Mouse (Mus musculus) heart, adult 18-20 months (tissue): ENCODE data around the gene Cd79b. TPM values are rescaled to one million over a fixed set of nuclear protein-coding genes. Genes with fewer than 3 reads are reported as not detected.
"Not testable (repeated sequence)": the region's sequence is repeated elsewhere in the genome, so short reads cannot be mapped to it uniquely, and the experiment has no call there.

Experiments
- DNase-seq, 2 experiments: peaks; one replicate each; pipeline ENCODE4 v3.0.0; 2021 to 2022; ENCODE audit warnings: mixed read lengths in 1 of 2
- long read RNA-seq, 2 experiments: library from polyadenylated mRNA; stranded (forward); transcript quantifications; one replicate each; pipeline ENCODE4 v2.0.0; 2021
- total RNA-seq, 2 experiments: library from RNA; stranded (reverse); gene quantifications; 2 replicates each; pipeline ENCODE4 v1.2.3; 2021

The Cd79b gene
- total RNA-seq, result 10 to 100 TPM in 1 of 2 experiments, 1 to 10 TPM in 1; 2.0 to 14.1 TPM
- long read RNA-seq, experiment 1, partial matches to known transcripts, result 1 of 1 reads
- long read RNA-seq, experiment 1, other reads (novel, unspliced or antisense), result 0 of 1 reads
- long read RNA-seq, experiment 2, partial matches to known transcripts, result 0 of 3 reads
- long read RNA-seq, experiment 2, other reads (novel, unspliced or antisense), result 2 of 3 reads

DNA sequence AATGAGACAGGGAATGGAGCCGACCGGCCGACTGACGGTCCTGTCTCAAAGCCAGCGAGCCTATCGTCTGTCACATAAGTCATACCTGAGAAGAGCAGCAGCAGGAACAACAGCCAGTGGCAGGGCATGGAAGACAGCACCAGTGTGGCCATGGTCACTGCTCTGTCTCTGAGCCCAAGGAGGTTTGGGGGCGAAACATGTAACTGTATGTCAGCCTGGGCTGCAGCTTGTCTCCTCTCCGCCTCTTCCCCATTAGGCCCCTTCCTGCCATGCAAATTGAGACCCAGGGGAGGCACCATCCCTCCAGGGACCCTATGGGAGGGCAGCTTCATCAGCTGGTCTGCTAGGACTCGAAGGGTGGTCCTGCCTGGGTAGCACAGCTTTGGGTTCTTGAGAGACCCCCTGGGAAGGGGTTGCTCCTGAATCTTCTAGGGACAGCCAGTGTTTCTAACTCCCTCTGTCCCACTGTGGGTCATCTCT, at the start of gene Cd79b:
TSS of gene Cd79b (minus strand) at position 430 of the 480 bp plus-strand sequence.
- peak in 1 of 2 experiments; percentile 35 for DNase-seq

DNA sequence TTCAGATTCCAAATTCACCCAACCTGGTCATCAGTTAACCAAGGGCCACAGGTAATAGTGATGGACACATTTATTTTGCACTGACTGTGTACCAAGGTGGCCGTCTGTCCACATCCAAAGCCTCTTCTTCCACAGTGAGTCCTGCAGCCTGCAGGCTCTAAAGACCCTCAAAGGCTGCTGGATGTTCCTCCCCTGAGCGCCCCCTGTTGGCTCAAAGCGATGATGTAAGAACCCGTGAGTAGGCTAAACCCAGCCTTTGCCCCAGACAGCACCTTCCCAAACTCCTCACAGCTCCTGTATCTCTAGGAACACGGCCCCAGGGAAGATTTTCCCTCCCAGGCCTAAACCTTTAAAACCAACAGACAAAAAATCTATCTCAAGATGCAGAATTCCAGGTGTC, 44.8 kb upstream of the Cd79b start:
- DNase-seq, result no peak

DNA sequence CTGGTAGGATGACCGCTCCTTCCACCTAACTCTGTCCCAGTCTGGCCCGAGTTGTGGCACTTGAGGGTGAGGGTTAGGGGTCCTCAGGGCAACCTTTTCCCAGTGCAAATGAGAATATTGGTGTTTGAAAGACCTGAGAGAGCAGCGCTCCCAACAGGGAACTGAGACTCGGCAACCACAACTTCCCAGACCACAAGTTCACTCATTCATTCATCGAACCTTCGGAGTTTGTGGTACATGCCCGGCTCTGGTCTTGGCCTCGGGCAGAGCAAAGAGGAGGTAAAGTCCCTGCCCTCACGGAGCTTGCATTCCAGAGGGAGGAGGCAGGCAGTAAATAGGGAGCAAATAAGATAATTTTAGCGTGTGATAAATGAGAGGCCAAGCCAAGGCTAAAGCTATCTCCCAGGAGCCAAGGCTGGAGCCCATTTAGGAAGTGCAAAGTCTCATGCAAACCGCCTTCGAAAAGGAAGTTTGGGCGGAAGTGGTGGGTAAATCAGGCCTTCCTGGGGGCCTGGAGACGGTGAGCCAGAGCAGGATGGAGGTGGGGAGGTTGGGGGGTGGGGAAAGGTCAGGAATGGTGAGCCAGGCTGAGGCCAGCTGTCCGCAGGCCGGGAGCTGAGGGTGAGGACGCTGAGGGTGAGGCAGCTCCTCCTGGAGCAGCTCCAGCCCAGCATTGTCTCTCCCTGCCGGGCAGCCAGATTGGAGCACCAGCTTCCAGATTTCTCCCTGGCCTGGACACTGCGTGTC, 41.0 kb upstream of the Cd79b start:
- DNase-seq, result peak in 1 of 2 experiments; percentile 49

GRCm38 (mm10) chr11:106354181-106354580, 39.6 kb upstream of the Cd79b start:
- DNase-seq, result no peak

DNA sequence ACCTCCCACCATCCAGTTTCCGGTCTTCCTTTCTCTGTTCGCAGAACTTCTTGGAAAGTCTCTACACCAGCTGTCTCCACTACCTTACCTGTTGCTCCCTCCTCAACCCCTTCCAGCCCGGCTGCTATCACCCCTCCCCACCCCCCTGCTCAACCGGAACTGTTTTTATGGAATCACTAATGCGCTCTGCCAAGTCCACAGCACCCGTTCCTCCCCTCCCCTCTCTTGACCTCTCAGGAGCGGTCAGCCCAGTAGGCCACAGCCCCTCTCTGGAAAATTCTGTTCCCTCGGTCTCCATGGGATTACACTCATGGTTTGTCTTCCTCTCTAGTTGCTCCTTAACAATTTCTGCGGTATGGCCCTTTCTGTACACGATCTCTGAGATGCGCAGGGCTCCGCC, 38.6 kb upstream of the Cd79b start, which contains the start of gene Scn4a:
TSS of gene Scn4a (minus strand) at position 101 of the 400 bp plus-strand sequence.
- no peak for DNase-seq

DNA sequence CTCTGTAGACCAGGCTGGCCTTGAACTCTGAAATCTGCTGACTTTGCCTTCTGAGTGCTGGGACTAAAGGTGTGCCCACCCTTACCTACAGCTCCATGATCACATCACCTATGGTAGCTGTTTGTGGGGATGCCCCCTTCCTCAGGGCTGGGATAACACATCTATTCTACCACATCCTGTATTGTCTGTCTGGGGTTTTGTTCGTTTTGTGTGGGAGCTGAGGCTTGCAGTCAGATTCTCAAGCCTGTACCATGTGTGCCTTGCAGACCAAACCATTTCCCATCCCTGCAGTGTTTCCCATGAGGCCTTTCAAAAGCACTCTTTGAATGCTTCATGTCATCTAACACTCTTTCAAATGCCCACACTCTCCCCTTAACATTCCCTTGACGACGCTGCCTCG, 37.4 kb upstream of the Cd79b start:
- no peak for DNase-seq

- DNase-seq, result no peak
Measured at GRCm38 (mm10) chr11:106351253-106351652, 36.7 kb upstream of the Cd79b start.

- no peak for DNase-seq
Measured at GRCm38 (mm10) chr11:106350853-106351252, 36.3 kb upstream of the Cd79b start.

DNA sequence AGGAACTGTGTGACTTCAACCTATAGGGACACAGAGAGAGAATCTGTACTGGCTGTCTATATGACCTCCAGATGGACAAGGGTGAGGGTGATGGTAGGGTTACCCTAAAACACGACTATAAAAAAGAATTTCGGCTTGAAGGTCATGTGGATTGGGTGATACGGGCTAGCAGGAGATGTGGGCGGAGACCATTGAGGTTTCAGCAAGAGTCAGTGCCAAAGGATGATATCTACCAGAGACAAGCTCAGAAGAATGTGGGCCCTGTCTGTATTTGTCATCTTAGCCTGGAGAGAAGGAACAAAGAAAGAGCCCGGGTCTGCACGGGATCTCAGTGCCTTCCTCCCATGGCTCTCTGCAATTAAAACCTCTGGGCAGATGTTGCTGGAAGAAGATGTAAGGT, 35.2 kb upstream of the Cd79b start:
- DNase-seq, result no peak

DNA sequence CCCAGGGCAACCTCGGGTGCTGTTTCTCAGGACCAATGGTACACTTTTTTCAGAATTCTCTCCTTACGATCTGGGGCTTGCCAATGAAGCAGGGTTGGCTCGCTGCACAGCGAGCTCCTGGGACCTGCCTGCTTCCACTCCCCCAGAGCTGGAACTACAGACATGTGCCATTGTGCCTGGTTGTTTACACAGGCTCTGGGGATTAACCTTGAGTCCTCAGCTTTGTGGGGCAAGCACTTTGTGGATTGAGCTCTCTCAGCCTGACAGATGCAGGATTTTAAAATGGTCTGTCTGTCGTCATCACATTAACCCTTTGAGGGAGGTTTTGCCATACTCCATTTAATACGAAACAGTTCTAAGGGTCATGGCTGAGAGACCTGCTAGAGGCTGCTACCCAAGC, 30.3 kb upstream of the Cd79b start:
- no peak for DNase-seq

DNA sequence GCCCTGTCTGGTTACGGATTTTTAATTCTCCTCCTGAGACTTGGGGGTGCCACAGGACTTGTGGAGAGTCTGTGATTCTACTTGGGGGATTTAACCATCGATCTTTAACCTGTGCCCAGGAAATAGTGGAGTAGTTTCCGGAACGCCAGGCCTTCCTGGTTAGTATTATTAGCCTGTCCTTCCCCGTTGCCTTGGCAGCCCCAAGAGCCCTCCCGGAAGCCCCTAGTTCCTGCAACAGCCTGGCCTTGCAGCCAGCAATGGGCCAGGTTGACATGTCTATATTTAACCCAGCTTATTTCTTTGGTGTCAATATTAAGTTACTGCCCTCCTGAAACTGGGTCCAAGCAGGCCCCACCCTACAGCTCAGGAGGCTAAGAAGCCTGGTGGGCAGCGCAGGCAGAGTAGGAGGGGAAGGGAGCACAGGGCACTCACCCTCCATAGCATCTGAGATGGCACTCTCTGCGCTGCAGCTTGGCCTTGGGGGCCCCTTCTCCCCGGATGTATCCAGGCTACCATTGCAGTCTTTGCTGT, 26.5 kb upstream of the Cd79b start:
- no peak for DNase-seq

DNA sequence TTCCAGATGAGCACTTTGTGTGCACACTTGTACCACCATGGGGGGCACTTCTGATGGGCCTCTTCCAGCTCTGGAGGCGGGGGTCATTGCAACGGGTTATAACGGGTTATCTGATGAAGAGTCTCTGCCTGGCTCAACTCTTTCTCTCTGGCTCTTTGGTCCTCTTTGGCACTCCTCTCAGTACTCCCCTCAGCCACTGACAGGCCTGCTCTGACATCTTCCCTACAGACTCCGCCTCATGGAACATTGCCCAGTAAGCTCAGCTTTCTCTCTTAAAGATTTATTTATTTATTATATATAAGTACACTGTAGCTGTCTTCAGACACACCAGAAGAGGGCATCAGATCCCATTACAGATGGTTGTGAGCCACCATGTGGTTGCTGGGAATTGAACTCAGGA, 24.8 kb upstream of the Cd79b start:
- not testable (repeated sequence) for DNase-seq

- DNase-seq, result no peak
Measured at GRCm38 (mm10) chr11:106338870-106339269, 24.3 kb upstream of the Cd79b start.

DNA sequence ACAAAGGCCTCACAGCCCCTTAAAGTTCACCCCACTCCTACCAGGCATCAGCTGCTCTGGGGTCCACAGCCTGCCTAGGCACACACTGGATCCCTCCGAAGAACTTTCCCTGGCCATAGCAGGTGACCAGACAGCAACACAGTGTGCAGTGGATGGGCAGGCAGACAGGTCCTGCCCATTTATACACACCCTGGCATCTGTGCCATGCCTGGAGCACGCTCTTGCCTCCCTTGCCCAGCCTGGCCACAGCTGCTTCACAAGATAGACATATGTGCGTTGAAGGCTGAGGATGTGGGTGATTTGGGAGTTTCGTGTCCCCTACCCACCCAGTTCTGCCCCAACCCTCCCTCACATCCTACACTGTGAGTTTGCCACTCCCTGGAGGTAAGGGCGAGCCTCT, 23.5 kb upstream of the Cd79b start:
- no peak for DNase-seq

GRCm38 (mm10) chr11:106334066-106334465, 19.5 kb upstream of the Cd79b start:
- DNase-seq, result no peak

DNA sequence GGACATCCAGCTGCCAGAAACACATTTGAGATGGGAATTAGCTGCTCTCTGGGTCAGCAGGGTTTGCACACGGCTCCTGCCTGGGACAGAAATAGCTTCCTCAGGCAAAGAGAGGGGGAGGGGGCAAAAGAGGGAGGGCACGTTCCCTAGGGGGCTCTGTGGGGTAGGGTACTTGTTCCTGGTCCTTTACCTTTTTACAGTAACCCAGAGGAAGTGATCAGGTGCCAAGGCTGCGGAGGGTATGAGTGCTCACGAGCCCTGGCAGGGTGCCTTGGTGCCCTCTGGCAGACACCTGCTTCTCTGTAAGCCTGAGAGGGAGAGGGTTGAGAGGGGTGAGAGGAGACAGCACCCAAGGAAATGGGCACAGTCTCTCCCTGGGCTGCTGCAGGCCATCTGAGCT, 17.9 kb upstream of the Cd79b start:
- peak; percentile 44 to 51 for DNase-seq

GRCm38 (mm10) chr11:106329682-106330081, 15.1 kb upstream of the Cd79b start:
- DNase-seq, result peak in 1 of 2 experiments; percentile 37

DNA sequence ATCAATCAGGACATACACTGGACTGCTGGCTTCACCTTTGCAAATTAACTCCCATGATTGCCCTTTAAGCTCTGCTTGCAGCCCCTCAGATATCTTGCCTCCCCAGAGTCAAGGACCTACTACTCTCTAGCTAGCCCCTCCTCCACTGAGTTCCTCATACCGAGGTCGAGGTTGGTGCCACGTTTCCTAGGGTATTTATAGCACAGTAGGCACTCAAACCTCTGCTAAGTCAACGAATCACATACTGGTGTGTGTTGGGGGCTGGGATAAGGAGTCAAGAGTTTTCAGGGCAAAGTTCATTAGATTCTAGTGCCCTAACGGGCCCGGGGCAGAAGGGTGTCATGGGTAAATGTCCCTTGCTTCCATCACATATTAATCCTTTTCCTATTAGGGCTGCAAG, 14.6 kb upstream of the Cd79b start:
- DNase-seq, result peak; percentile 27 to 53

- DNase-seq, result no peak
Measured at GRCm38 (mm10) chr11:106328521-106328920, 14.0 kb upstream of the Cd79b start.

DNA sequence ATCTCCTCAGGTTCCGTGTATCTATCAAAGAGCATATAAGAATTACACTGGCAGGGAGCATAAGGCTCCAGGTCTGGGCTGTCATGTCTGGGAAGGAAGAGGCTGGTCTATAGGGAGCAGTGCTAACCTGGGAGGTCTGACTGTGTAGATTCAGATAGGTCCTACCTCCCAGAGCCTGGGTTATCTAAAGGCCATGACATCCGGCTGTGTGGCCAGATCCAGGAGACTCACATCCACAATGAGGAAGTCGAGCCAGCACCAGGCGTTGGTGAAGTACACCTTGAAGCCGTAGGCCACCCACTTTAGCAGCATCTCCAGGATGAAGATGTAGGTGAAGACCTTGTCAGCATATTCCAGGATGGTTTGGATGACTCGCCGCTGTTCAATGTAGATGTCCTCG, 11.9 kb upstream of the Cd79b start:
- no peak for DNase-seq

DNA sequence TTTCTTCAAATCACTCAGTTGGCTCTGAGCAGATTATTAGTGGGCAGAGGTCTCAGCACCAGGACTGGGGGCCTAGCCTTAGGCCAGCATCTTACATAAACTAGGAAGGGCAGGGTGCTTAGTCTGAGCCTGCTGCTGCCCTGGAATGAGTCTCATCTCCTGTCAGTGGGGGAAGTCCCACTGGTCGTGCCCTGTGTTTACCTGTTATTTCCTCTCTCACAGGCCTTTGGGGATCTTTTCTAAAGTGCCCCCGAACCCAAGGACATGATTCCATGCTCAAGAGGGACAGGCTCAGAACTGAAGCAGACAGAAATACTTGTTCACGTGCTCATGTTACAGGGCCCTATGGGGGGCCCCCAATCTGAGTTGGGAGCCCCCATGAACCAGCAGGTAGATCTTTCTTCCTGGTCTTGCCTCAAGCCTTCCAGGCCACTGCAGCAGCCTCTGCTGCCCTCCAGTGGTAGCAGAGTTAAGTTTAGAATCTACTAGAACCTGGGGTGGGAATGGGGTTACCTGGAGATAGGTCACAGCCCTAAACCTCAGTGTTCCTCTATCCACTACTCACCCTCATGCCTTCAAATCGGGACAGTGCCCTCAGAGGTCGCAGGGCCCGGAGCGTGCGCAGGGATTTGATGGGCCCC, 11.1 kb upstream of the Cd79b start:
- DNase-seq, result peak; percentile 56 to 79

- peak in 1 of 2 experiments; percentile 39 for DNase-seq
Measured at GRCm38 (mm10) chr11:106324858-106325257, 10.3 kb upstream of the Cd79b start.
